Mouse (Mus musculus): ENCODE measurements at regions not wholly inside any gene's neighbourhood (a gene's known extent, or its start where the extent isn't known, plus 50 kb on each side); places are given as distances from the start of the nearest gene placed in this dataset.

GRCm38 (mm10) chr1:43394035-43394434 is 50.3 kb upstream of the Nck2 start:
- Histone ChIP-seq H3K4me3 (ENCODE audit: low read length) (no peak overlapping the region), H3K9me3 (ENCODE audit: low read length) (no peaks in the 10 kb centered on the region), H3K9ac (replicated peaks; ENCODE audit: low read length) (no peak overlapping the region), H3K27me3 (ENCODE audit: insufficient read depth, low read length) (no peaks in the 10 kb centered on the region), H3K4me1 (ENCODE audit: insufficient read depth, low read length) (no peaks in the 10 kb centered on the region), H3K4me2 (ENCODE audit: low read depth, low read length) (no peak overlapping the region), H3K36me3 (ENCODE audit: insufficient read depth, low read length) (no peaks in the 10 kb centered on the region), H3K27ac (no peak overlapping the region)
- DNase-seq (ENCODE audit: low spot score) (no peak), ATAC-seq (no peak)
- no peak for TF ChIP-seq CTCF (IDR thresholded peaks at IDR 0.05; ENCODE audit: low read depth)
- 93% methylated on average over 2 of the region's 2 CpGs for WGBS
